In the genomic region with DNA sequence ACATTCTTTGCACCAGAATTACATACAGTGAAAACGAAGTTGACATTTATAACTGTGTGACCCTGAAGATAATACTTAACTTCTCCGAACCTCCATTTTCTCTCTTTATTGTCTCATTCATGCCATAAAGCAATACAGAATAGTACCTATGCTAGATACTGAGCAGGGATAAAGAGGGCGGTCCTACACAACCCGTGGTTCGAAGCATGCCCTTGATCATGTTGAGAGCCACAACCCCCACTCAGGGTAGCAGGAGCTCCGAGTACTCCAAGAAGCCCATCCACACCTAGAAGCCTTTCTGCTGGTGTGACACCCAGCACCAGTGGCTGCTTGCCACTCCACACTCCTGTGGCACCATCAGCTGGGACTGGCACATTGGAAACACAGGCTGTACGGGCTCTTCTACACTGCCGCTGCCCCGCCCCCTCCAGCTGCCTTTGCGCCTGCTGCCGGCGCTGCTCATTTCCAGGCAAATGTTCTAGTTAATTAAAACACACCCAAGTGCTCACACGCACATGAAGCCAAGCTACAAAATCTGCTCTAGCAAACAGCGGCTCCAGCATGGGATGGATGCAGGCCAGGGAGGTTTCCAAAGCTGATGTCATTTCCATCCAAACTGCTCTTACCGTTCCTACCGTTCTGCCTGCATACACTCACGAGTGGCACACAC, we compare ENCODE assay signal across 10 mouse cellular contexts.
DNase-seq lines count a peak whose midpoint lies in the region; ATAC-seq lines count a peak whose summit lies in the region.
"Had no signal": no experiment of that assay in that cellular context is flagged by ENCODE, and none has a peak within 500 bp of the region (broad histone marks: within the 10 kb centered on the region; RNA-seq: fewer than 3 reads in every experiment).

No protein-coding gene starts in this region.

- no peak overlapping the region for H3K4me3 ChIP-seq in forebrain, embryonic 14.5 days (ENCODE audit: low read depth, low read length)
- no peak overlapping the region for H3K4me3 ChIP-seq in hindbrain, embryonic 10.5 days

- no peaks in the 10 kb centered on the region for H3K9me3 ChIP-seq in forebrain, embryonic 14.5 days (replicated peaks; ENCODE audit: control insufficient read depth, low read length)
- no peaks in the 10 kb centered on the region for H3K9me3 ChIP-seq in hindbrain, embryonic 10.5 days

- ATAC-seq in forebrain, embryonic 14.5 days: peak; percentile 90

- H3K27ac ChIP-seq in forebrain, embryonic 14.5 days (ENCODE audit: low read depth, low read length): peak overlapping the region; percentile 16; the same call in 1 of the 2 replicates
- H3K27ac ChIP-seq in hindbrain, embryonic 10.5 days: peak overlapping the region; percentile 60

- WGBS in forebrain, embryonic 14.5 days: 42% methylated on average over 17 of the region's 17 CpGs
- 86% methylated on average over 17 of the region's 17 CpGs for WGBS in hindbrain, embryonic 10.5 days

- no peak overlapping the region for H3K9ac ChIP-seq in forebrain, embryonic 14.5 days (ENCODE audit: low read length)
- H3K9ac ChIP-seq: lung, embryonic 14.5 days had no signal

- peaks cover 12% of the 10 kb centered on the region for H3K4me1 ChIP-seq in forebrain, embryonic 14.5 days (ENCODE audit: control insufficient read depth, insufficient read depth, low read length)
- H3K4me1 ChIP-seq in hindbrain, embryonic 10.5 days (replicated peaks): peaks cover 45% of the 10 kb centered on the region

- DNase-seq in lung, postnatal 10 days: peak; percentile 61
- DNase-seq in lung, postnatal 14 days: no peak
- DNase-seq in forebrain, embryonic 14.5 days (ENCODE audit: low spot score): peak; percentile 96
- DNase-seq in hindbrain, embryonic 10.5 days (ENCODE audit: low spot score): no peak
- DNase-seq in left cerebral cortex, adult 9 months (ENCODE audit: low spot score in 2 of 2): peak; percentile 36 to 78
- DNase-seq in right cerebral cortex, adult 18-20 months: peak; percentile 74
- DNase-seq in adipocyte (ENCODE audit: low spot score): no peak
- DNase-seq in embryo, embryonic 9.5 days (ENCODE audit: extremely low spot score): no peak
- DNase-seq: lung, embryonic 14.5 days had no signal

- no peaks in the 10 kb centered on the region for H3K36me3 ChIP-seq in forebrain, embryonic 14.5 days (ENCODE audit: control insufficient read depth, insufficient read depth, low read length)
- H3K36me3 ChIP-seq in hindbrain, embryonic 10.5 days: peaks cover 21% of the 10 kb centered on the region
- H3K36me3 ChIP-seq: G1E had no signal

- peak overlapping the region; percentile 4; the same call in 1 of the 2 replicates for H3K4me2 ChIP-seq in forebrain, embryonic 14.5 days (ENCODE audit: low read length)
- H3K4me2 ChIP-seq: lung, embryonic 14.5 days had no signal

- no peaks in the 10 kb centered on the region for H3K27me3 ChIP-seq in forebrain, embryonic 14.5 days (replicated peaks; ENCODE audit: control insufficient read depth, insufficient read depth, low read length)
- H3K27me3 ChIP-seq in hindbrain, embryonic 10.5 days (ENCODE audit: insufficient read depth, poor library complexity, severe bottlenecking): no peaks in the 10 kb centered on the region

Comparison
In these comparisons a context has a peak if more than half of its experiments do, and no peak if none do; other contexts are left out.
1. DNase-seq: peak in lung, postnatal 10 days (single experiment), forebrain, embryonic 14.5 days (single experiment), left cerebral cortex, adult 9 months (2 of 2) and right cerebral cortex, adult 18-20 months (single experiment); none in lung, postnatal 14 days (single experiment), hindbrain, embryonic 10.5 days (single experiment), adipocyte (single experiment) and embryo, embryonic 9.5 days (single experiment).